Mouse (Mus musculus) ES-E14 (cell line): ENCODE data around the gene Pcsk5. TPM values are rescaled to one million over a fixed set of nuclear protein-coding genes. Genes with fewer than 3 reads are reported as not detected.

ENCODE experiments used
- DNase-seq: peaks from one replicate; pipeline ENCODE4 v3.0.0-alpha.2; 2013; ENCODE audit warnings: low read depth, low spot score
- H3K27ac ChIP-seq: 2 replicates; pipeline ENCODE4 v1.5.1; 2012; ENCODE audit warnings: low read depth, mild to moderate bottlenecking, low read length, moderate library complexity, mixed read lengths; ENCODE audit not compliant: poor library complexity, insufficient read depth, severe bottlenecking
- H3K36me3 ChIP-seq: 2 replicates; pipeline ENCODE4 v1.6.1; 2012; ENCODE audit warnings: mild to moderate bottlenecking, low read length, moderate library complexity, mixed read lengths; ENCODE audit not compliant: control insufficient read depth, poor library complexity, insufficient read depth, severe bottlenecking
- H3K4me1 ChIP-seq, 2 experiments: fragments of 150-350 bp in 1 of 2; sonication (generic) in 1 of 2; 2 replicates each; pipeline ENCODE4 v1.6.1; 2012; ENCODE audit warnings: low read length in 2 of 2, mild to moderate bottlenecking in 1 of 2, mixed read lengths in 1 of 2; ENCODE audit not compliant: control insufficient read depth in 2 of 2, insufficient read depth in 2 of 2, poor library complexity in 1 of 2
- H3K4me3 ChIP-seq, 2 experiments: fragments of 150-350 bp in 1 of 2; sonication (generic) in 1 of 2; 2 replicates each; pipeline ENCODE4 v1.5.1; 2012; ENCODE audit warnings: low read length in 2 of 2, low read depth in 1 of 2, mild to moderate bottlenecking in 1 of 2, mixed read lengths in 1 of 2; ENCODE audit not compliant: insufficient read depth in 1 of 2, poor library complexity in 1 of 2, severe bottlenecking in 1 of 2
- H3K9ac ChIP-seq: 2 replicates; pipeline ENCODE4 v1.6.1; 2012; ENCODE audit warnings: low read depth, mild to moderate bottlenecking, low read length, mixed read lengths; ENCODE audit not compliant: poor library complexity, insufficient read depth, severe bottlenecking
- H3K9me3 ChIP-seq: fragments of 150-350 bp; sonication (generic); 2 replicates; pipeline ENCODE4 v1.6.1; 2012; ENCODE audit warnings: low read depth, mild to moderate bottlenecking, low read length; ENCODE audit not compliant: control insufficient read depth, insufficient read depth
- CHD2 ChIP-seq: IDR thresholded peaks from 2 replicates; pipeline ENCODE4 v1.6.1; 2014; ENCODE audit warnings: mild to moderate bottlenecking, low read depth, low read length, inconsistent platforms
- HCFC1 ChIP-seq: IDR thresholded peaks from 2 replicates; pipeline ENCODE4 v1.6.1; 2012; ENCODE audit warnings: low read length, inconsistent platforms, borderline replicate concordance; ENCODE audit not compliant: insufficient read depth
- MAFK ChIP-seq: IDR thresholded peaks from 2 replicates; pipeline ENCODE4 v1.6.1; 2014; ENCODE audit warnings: mild to moderate bottlenecking, low read depth, low read length, inconsistent platforms; ENCODE audit not compliant: insufficient read depth
- ZC3H11A ChIP-seq: IDR thresholded peaks from 2 replicates; pipeline ENCODE4 v1.6.1; 2012; ENCODE audit warnings: low read depth, mild to moderate bottlenecking, inconsistent platforms, low read length, borderline replicate concordance
- ZNF384 ChIP-seq: IDR thresholded peaks from 2 replicates; pipeline ENCODE4 v1.6.1; 2012; ENCODE audit warnings: low read depth, low read length, inconsistent platforms
- in situ Hi-C, 2 experiments: fragments of 600-800 bp; cut with MboI; formaldehyde crosslinking; loops; one replicate each; pipeline ENCODE4 v1.15.1; 2025; ENCODE audit warnings: low sequenced_read_pairs in 2 of 2, inconsistent platforms in 1 of 2; ENCODE audit not compliant: unreplicated experiment in 2 of 2
- total RNA-seq: library from RNA; depleted of rRNA; stranded (reverse); fragments of 300-350 nt; gene quantifications from 2 replicates; pipeline ENCODE4 v1.2.3, GENCODE M21; 2012

Pcsk5 gene
- total RNA-seq, 1 experiment, result 1.6 TPM

- H3K9me3 ChIP-seq, result no peaks in the 10 kb centered on the region
- H3K27ac ChIP-seq, result no peak overlapping the region
- TF ChIP-seq CHD2 (no peak), HCFC1 (no peak), MAFK (no peak)
- no peak for DNase-seq
- no peaks in the 10 kb centered on the region for H3K4me1 ChIP-seq
- H3K36me3 ChIP-seq, result no peaks in the 10 kb centered on the region
- in situ Hi-C loops, result no loop called here
- H3K9ac ChIP-seq, result no peak overlapping the region
- H3K4me3 ChIP-seq, result no peak overlapping the region
These were observed 265.1 kb downstream of the Pcsk5 start for GRCm38 (mm10) chr19:17572315-17572714.

- no peak overlapping the region for H3K9ac ChIP-seq
- DNase-seq, result no peak
- H3K4me1 ChIP-seq, result no peaks in the 10 kb centered on the region
- TF ChIP-seq MAFK, result no peak
- no peak for TF ChIP-seq CHD2
- no peaks in the 10 kb centered on the region for H3K9me3 ChIP-seq
- H3K36me3 ChIP-seq, result no peaks in the 10 kb centered on the region
- in situ Hi-C loops, result no loop called here
- H3K27ac ChIP-seq, result no peak overlapping the region
- no peak overlapping the region for H3K4me3 ChIP-seq
These were observed 266.5 kb downstream of the Pcsk5 start for GRCm38 (mm10) chr19:17570936-17571335.

- in situ Hi-C loops, result no loop called here
- TF ChIP-seq HCFC1, result no peak
- no peak for TF ChIP-seq ZC3H11A
- TF ChIP-seq ZNF384, result no peak
- no peak for TF ChIP-seq MAFK
- no peak for TF ChIP-seq CHD2
- H3K9ac ChIP-seq, result no peak overlapping the region
These were observed 270.2 kb downstream of the Pcsk5 start for GRCm38 (mm10) chr19:17567264-17567663.

GRCm38 (mm10) chr19:17566097-17566496 lies 271.3 kb downstream of the Pcsk5 start:
- Histone ChIP-seq H3K4me3 (no peak overlapping the region), H3K36me3 (no peaks in the 10 kb centered on the region), H3K9me3 (no peaks in the 10 kb centered on the region), H3K4me1 (no peaks in the 10 kb centered on the region), H3K27ac (no peak overlapping the region), H3K9ac (no peak overlapping the region)
- no peak for DNase-seq
- in situ Hi-C loops, result no loop called here
- TF ChIP-seq ZC3H11A (no peak), HCFC1 (no peak), MAFK (no peak), CHD2 (no peak), ZNF384 (no peak)

More at GRCm38 (mm10) chr19:17567264-17567663, 270.2 kb downstream of the Pcsk5 start:
- DNase-seq, result no peak
- Histone ChIP-seq H3K9me3 (no peaks in the 10 kb centered on the region), H3K4me3 (no peak overlapping the region), H3K36me3 (no peaks in the 10 kb centered on the region), H3K4me1 (no peaks in the 10 kb centered on the region), H3K27ac (no peak overlapping the region)

GRCm38 (mm10) chr19:17558764-17559163 lies 278.7 kb downstream of the Pcsk5 start:
- DNase-seq, result no peak
- Histone ChIP-seq H3K9me3 (no peaks in the 10 kb centered on the region), H3K36me3 (no peaks in the 10 kb centered on the region), H3K4me3 (no peak overlapping the region), H3K27ac (no peak overlapping the region), H3K9ac (no peak overlapping the region), H3K4me1 (no peaks in the 10 kb centered on the region)
- TF ChIP-seq ZNF384 (no peak), ZC3H11A (no peak), CHD2 (no peak), MAFK (no peak), HCFC1 (no peak)
- in situ Hi-C loops, result no loop called here
